Mouse (Mus musculus) embryonic fibroblast, embryonic 13.5 days (primary cell): ENCODE data around the gene Nlgn2.

Source experiments
- CTCF ChIP-seq: IDR thresholded peaks from 2 replicates; pipeline ENCODE4 v1.5.1; 2011; ENCODE audit warnings: mild to moderate bottlenecking, control low read depth, low read length, moderate library complexity, borderline replicate concordance; ENCODE audit not compliant: insufficient read depth
- POLR2A ChIP-seq: IDR thresholded peaks from 2 replicates; pipeline ENCODE4 v1.6.1; 2011; ENCODE audit warnings: low read depth, mild to moderate bottlenecking, control low read depth, low read length, moderate library complexity

- TF ChIP-seq CTCF (no peak), POLR2A (no peak)
These were observed 3.5 kb downstream of the Nlgn2 start for GRCm38 (mm10) chr11:69834001-69834549.
